Mouse (Mus musculus): ENCODE measurements at regions not wholly inside any gene's neighbourhood (a gene's known extent, or its start where the extent isn't known, plus 50 kb on each side); places are given as distances from the start of the nearest gene placed in this dataset.
A peak's percentile ranks its signal among the peaks of the same experiment; 100 is the strongest.

- no peak for DNase-seq
These were observed 118.5 kb downstream of the Ccdc50 start for GRCm38 (mm10) chr16:27507212-27507611.

GRCm38 (mm10) chr16:27523527-27524121, 135.0 kb downstream of the Ccdc50 start:
- peak; percentile 78 to 83 for DNase-seq

GRCm38 (mm10) chr16:27526669-27527068, 138.0 kb downstream of the Ccdc50 start:
- no peak for DNase-seq

DNA sequence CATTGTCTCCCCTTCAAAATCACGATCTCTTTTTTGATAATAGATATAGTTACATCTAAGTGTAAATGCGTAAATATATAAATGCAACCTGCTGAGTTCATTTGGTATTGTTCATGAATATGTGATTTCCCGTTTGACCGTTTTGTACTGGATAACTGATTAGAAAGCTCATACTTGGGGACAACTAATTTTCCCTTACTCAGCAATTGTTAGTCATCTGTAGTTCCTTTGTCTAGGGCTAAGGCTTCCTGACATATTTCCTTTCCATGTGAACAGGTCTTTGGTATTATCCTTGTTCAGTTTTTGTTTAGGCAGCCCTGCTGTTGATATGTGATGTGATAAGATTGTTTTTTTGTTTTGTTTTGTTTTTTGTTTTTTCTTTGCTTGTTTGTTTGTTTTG, 142.0 kb downstream of the Ccdc50 start:
- no peak for DNase-seq

Data from layer of hippocampus, postnatal 36 days (tissue).